Comparison of ENCODE assay signal across 14 mouse cellular contexts in the genomic region with DNA sequence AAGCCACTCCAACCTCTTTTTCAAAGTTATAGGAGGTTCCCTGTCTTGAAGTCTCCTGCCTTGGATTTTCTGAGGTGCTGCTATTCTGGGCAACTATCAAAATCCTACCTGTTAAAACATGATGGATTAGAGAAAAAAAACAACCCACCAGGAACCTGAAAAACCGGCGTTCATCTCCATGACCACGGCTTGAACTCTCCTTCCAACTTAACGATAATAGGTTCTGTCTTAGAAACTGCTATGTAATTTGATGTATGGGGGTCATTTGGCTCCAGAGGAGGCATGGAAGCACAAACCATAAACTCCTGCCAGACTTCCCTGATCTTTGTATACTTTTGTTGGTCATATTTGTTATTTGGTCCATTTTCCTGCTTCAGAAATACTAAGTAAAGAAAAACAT. TPM values are rescaled to one million over a fixed set of nuclear protein-coding genes. Genes with fewer than 3 reads are reported as not detected.
DNase-seq lines count a peak whose midpoint lies in the region; ATAC-seq lines count a peak whose summit lies in the region.
"Had no signal": no experiment of that assay in that cellular context is flagged by ENCODE, and none has a peak within 500 bp of the region (broad histone marks: within the 10 kb centered on the region; RNA-seq: fewer than 3 reads in every experiment).

No protein-coding gene starts in this region.

- no peak for ATAC-seq in embryonic facial prominence, embryonic 12.5 days (ENCODE audit: insufficient number of reproducible peaks, insufficient read depth, low FRiP score, low TSS enrichment)
- ATAC-seq in hindbrain, embryonic 13.5 days (ENCODE audit: low FRiP score), result no peak

- no peak overlapping the region for H3K27ac ChIP-seq in embryonic facial prominence, embryonic 12.5 days
- H3K27ac ChIP-seq in hindbrain, embryonic 13.5 days, result peak overlapping the region; percentile 100

- no peak overlapping the region for H3K9ac ChIP-seq in embryonic facial prominence, embryonic 12.5 days
- peak overlapping the region; percentile 100 for H3K9ac ChIP-seq in hindbrain, embryonic 13.5 days
- H3K9ac ChIP-seq: liver, embryonic 13.5 days had no signal

- DNase-seq in kidney, adult 9 months, result peak; percentile 15
- no peak for DNase-seq in kidney, adult 18-20 months
- peak; percentile 49 for DNase-seq in neural tube, embryonic 10.5 days (ENCODE audit: extremely low spot score, low spot score)
- no peak for DNase-seq in adrenal gland, adult 2 months
- DNase-seq in Muller cell, postnatal 12 days (ENCODE audit: inconsistent ontology term), result no peak
- no peak for DNase-seq in left cerebral cortex, postnatal 25 days (ENCODE audit: low spot score in 2 of 2)
- DNase-seq: adrenal gland, postnatal 25 days; cerebellum, adult 2 months; heart, postnatal 14 days; layer of hippocampus, adult 9-11 months; liver, embryonic 13.5 days had no signal

- H3K4me1 ChIP-seq in embryonic facial prominence, embryonic 12.5 days, result peaks cover 7% of the 10 kb centered on the region; the same call in 1 of the 2 replicates
- peaks cover 42% of the 10 kb centered on the region for H3K4me1 ChIP-seq in hindbrain, embryonic 13.5 days (replicated peaks)

- intact Hi-C loops in left cerebral cortex, postnatal 25 days (cut with DNase I), result no loop called here

- H3K36me3 ChIP-seq in embryonic facial prominence, embryonic 12.5 days, result no peaks in the 10 kb centered on the region
- peaks cover 3% of the 10 kb centered on the region; the same call in 1 of the 2 replicates for H3K36me3 ChIP-seq in hindbrain, embryonic 13.5 days
- H3K36me3 ChIP-seq: liver, embryonic 13.5 days had no signal

- H3K4me2 ChIP-seq in embryonic facial prominence, embryonic 12.5 days (replicated peaks), result peak overlapping the region; percentile 44; the same call in 1 of the 2 replicates
- H3K4me2 ChIP-seq in hindbrain, embryonic 13.5 days, result peak overlapping the region; percentile 88

- WGBS in embryonic facial prominence, embryonic 12.5 days, result 3% methylated on average over 4 of the region's 4 CpGs
- WGBS in hindbrain, embryonic 13.5 days, result 7% methylated on average over 4 of the region's 4 CpGs

- H3K9me3 ChIP-seq in embryonic facial prominence, embryonic 12.5 days, result no peaks in the 10 kb centered on the region
- no peaks in the 10 kb centered on the region for H3K9me3 ChIP-seq in hindbrain, embryonic 13.5 days
- H3K9me3 ChIP-seq: liver, embryonic 13.5 days had no signal

- H3K27me3 ChIP-seq in embryonic facial prominence, embryonic 12.5 days, result peaks cover 89% of the 10 kb centered on the region
- peaks cover 38% of the 10 kb centered on the region for H3K27me3 ChIP-seq in hindbrain, embryonic 13.5 days

- no peak overlapping the region for H3K4me3 ChIP-seq in embryonic facial prominence, embryonic 12.5 days
- peak overlapping the region; percentile 70 for H3K4me3 ChIP-seq in hindbrain, embryonic 13.5 days
- H3K4me3 ChIP-seq: erythroblast, embryonic 14.5 days had no signal

RNA-seq across cellular contexts. Expression of gene 5730596B20Rik, which starts 3.6 kb away (rescaled TPM):
- polyA plus RNA-seq in embryonic facial prominence, embryonic 12.5 days (2016; fragmentation: Nextera tagmentation; extraction: Ambion mirVana), result 0.17 and 0.35 TPM in 2 replicates
- 7.6 and 8.3 TPM in 2 replicates for polyA plus RNA-seq in hindbrain, embryonic 13.5 days (2015; fragmentation: Nextera tagmentation; extraction: Ambion mirVana)
- under 1 TPM; 0.35 to 0.41 TPM for total RNA-seq in adrenal gland, adult 2 months (2021)
- 0.02 and 0.04 TPM in 2 replicates for polyA plus RNA-seq in adrenal gland, adult 2 months (2012; rRNA removed)
- total RNA-seq in left cerebral cortex, postnatal 25 days (2021), result not detected
- polyA plus RNA-seq: erythroblast, embryonic 14.5 days had no signal

RNA-seq across cellular contexts. Expression of gene Hoxa2, which starts 9.0 kb away (rescaled TPM):
- polyA plus RNA-seq in embryonic facial prominence, embryonic 12.5 days (2016; fragmentation: Nextera tagmentation; extraction: Ambion mirVana), result 15.1 and 18.2 TPM in 2 replicates
- 39.1 and 40.2 TPM in 2 replicates for polyA plus RNA-seq in hindbrain, embryonic 13.5 days (2015; fragmentation: Nextera tagmentation; extraction: Ambion mirVana)
- 1 to 10 TPM; 1.5 to 2.6 TPM for total RNA-seq in adrenal gland, adult 2 months (2021)
- 1.1 and 1.7 TPM in 2 replicates for polyA plus RNA-seq in adrenal gland, adult 2 months (2012; rRNA removed)
- not detected for total RNA-seq in left cerebral cortex, postnatal 25 days (2021)
- polyA plus RNA-seq: erythroblast, embryonic 14.5 days had no signal

RNA-seq across cellular contexts. Expression of gene Hoxa1, which starts 15.5 kb away (rescaled TPM):
- 0.71 and 0.77 TPM in 2 replicates for polyA plus RNA-seq in embryonic facial prominence, embryonic 12.5 days (2016; fragmentation: Nextera tagmentation; extraction: Ambion mirVana)
- 1.5 and 2.0 TPM in 2 replicates for polyA plus RNA-seq in hindbrain, embryonic 13.5 days (2015; fragmentation: Nextera tagmentation; extraction: Ambion mirVana)
- under 1 TPM; 0.52 to 0.86 TPM for total RNA-seq in adrenal gland, adult 2 months (2021)
- 0.47 and 0.68 TPM in 2 replicates for polyA plus RNA-seq in adrenal gland, adult 2 months (2012; rRNA removed)
- not detected for total RNA-seq in left cerebral cortex, postnatal 25 days (2021)
- polyA plus RNA-seq: erythroblast, embryonic 14.5 days had no signal

RNA-seq across cellular contexts. Expression of gene Hoxa4, which starts 17.9 kb away (rescaled TPM):
- polyA plus RNA-seq in embryonic facial prominence, embryonic 12.5 days (2016; fragmentation: Nextera tagmentation; extraction: Ambion mirVana), result 0.14 TPM in 1 of 2 replicates, not detected in the other
- polyA plus RNA-seq in hindbrain, embryonic 13.5 days (2015; fragmentation: Nextera tagmentation; extraction: Ambion mirVana), result 14.5 and 14.8 TPM in 2 replicates
- 1 to 10 TPM; 2.2 to 6.3 TPM for total RNA-seq in adrenal gland, adult 2 months (2021)
- polyA plus RNA-seq in adrenal gland, adult 2 months (2012; rRNA removed), result 0.99 and 4.0 TPM in 2 replicates
- total RNA-seq in left cerebral cortex, postnatal 25 days (2021), result not detected
- polyA plus RNA-seq: erythroblast, embryonic 14.5 days had no signal

RNA-seq across cellular contexts. Expression of gene Hoxa5, which starts 30.7 kb away (rescaled TPM):
- 0.33 and 0.34 TPM in 2 replicates for polyA plus RNA-seq in embryonic facial prominence, embryonic 12.5 days (2016; fragmentation: Nextera tagmentation; extraction: Ambion mirVana)
- 116 and 150 TPM in 2 replicates for polyA plus RNA-seq in hindbrain, embryonic 13.5 days (2015; fragmentation: Nextera tagmentation; extraction: Ambion mirVana)
- 10 to 100 TPM; 13.6 to 22.8 TPM for total RNA-seq in adrenal gland, adult 2 months (2021)
- polyA plus RNA-seq in adrenal gland, adult 2 months (2012; rRNA removed), result 12.9 and 16.3 TPM in 2 replicates
- not detected for total RNA-seq in left cerebral cortex, postnatal 25 days (2021)
- polyA plus RNA-seq: erythroblast, embryonic 14.5 days had no signal

Comparison
In these comparisons a context has a peak if more than half of its experiments do, and no peak if none do; other contexts are left out.
1. DNase-seq: peak in kidney, adult 9 months (single experiment) and neural tube, embryonic 10.5 days (single experiment); none in kidney, adult 18-20 months (single experiment), adrenal gland, adult 2 months (single experiment), Muller cell, postnatal 12 days (single experiment) and left cerebral cortex, postnatal 25 days (0 of 2).